Mouse (Mus musculus) central nervous system, embryonic 11.5 days (tissue): ENCODE measurements around the gene 5530400C23Rik. TPM values are rescaled to one million over a fixed set of nuclear protein-coding genes. Genes with fewer than 3 reads are reported as not detected.

Experiments used
- polyA plus RNA-seq: library from polyadenylated mRNA; depleted of rRNA; stranded (reverse); fragments of >200 nt; gene quantifications from 2 replicates; pipeline ENCODE4 v1.2.3, GENCODE M21; 2012; rRNA removed

5530400C23Rik gene
- polyA plus RNA-seq: not detected in 2 replicates

GRCm38 (mm10) chr6:133291916-133292315 lies at the start of gene 5530400C23Rik:
Gene 5530400C23Rik (plus strand): TSS chr6:133292216.

Other genes starting within 250 kb of the 5530400C23Rik start
- gene Tas2r140, start 236.4 kb upstream of the 5530400C23Rik start, polyA plus RNA-seq: not detected in 2 replicates
- gene Smim10l1, start 187.3 kb upstream of the 5530400C23Rik start, polyA plus RNA-seq: 24.5 and 29.3 TPM in 2 replicates